In the genomic region with DNA sequence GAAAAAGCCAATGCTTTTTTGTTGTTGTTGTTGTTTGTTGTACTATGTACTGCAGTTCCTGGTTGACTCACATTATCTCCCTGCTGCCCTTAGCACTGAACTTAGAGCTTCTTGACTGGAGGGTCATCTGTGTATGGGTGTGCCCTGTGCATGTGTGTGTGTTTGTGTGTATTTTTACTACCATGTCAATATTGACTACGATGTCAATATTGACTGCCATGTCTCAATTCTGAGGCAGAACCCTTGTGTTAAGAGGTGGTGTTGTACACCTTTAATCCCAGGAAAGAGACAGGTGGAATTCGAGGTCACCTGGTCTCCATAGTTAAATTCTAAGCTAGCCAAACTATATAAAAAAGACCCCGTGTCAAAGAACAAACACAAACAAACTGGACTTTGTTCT, we compare ENCODE assay signal across 12 mouse cellular contexts. TPM values are rescaled to one million over a fixed set of nuclear protein-coding genes. Genes with fewer than 3 reads are reported as not detected.
A peak's percentile ranks its signal among the peaks of the same experiment; 100 is the strongest.
DNase-seq lines count a peak whose midpoint lies in the region; ATAC-seq and TF ChIP-seq lines count a peak whose summit lies in the region.
"Had no signal": no experiment of that assay in that cellular context is flagged by ENCODE, and none has a peak within 500 bp of the region (broad histone marks: within the 10 kb centered on the region; RNA-seq: fewer than 3 reads in every experiment).

No protein-coding gene starts in this region.

- peak overlapping the region; percentile 56 for H3K27ac ChIP-seq in heart, embryonic 12.5 days (ENCODE audit: poor library complexity, severe bottlenecking)
- H3K27ac ChIP-seq in neural tube, embryonic 11.5 days (ENCODE audit: low read depth, low read length) = peak overlapping the region; percentile 98
- H3K27ac ChIP-seq in intestine, postnatal 0 days (ENCODE audit: low read depth, low read length) = no peak overlapping the region
- no peak overlapping the region for H3K27ac ChIP-seq in stomach, postnatal 0 days (replicated peaks)
- H3K27ac ChIP-seq: embryonic facial prominence, embryonic 13.5 days; left cerebral cortex, adult 2 months; liver, embryonic 14.5 days had no signal

- TF ChIP-seq EP300 in stomach, postnatal 0 days (optimal IDR thresholded peaks at IDR 0.05) = no peak

- peak overlapping the region; percentile 12; the same call in 1 of the 2 replicates for H3K4me3 ChIP-seq in heart, embryonic 12.5 days
- H3K4me3 ChIP-seq in neural tube, embryonic 11.5 days (ENCODE audit: low read depth, low read length) = peak overlapping the region; percentile 6
- no peak overlapping the region for H3K4me3 ChIP-seq in intestine, postnatal 0 days (ENCODE audit: low read depth, low read length)
- H3K4me3 ChIP-seq in stomach, postnatal 0 days (ENCODE audit: low read depth, low read length) = no peak overlapping the region
- H3K4me3 ChIP-seq: embryonic facial prominence, embryonic 13.5 days; left cerebral cortex, adult 2 months; megakaryocyte, embryonic 14.5 days had no signal

- no peaks in the 10 kb centered on the region for H3K27me3 ChIP-seq in heart, embryonic 12.5 days (replicated peaks)
- no peaks in the 10 kb centered on the region for H3K27me3 ChIP-seq in neural tube, embryonic 11.5 days (ENCODE audit: control insufficient read depth, insufficient read depth, low read length)
- no peaks in the 10 kb centered on the region for H3K27me3 ChIP-seq in intestine, postnatal 0 days (replicated peaks; ENCODE audit: control insufficient read depth, insufficient read depth, low read length)
- no peaks in the 10 kb centered on the region for H3K27me3 ChIP-seq in stomach, postnatal 0 days (ENCODE audit: control insufficient read depth, insufficient read depth, low read length)
- H3K27me3 ChIP-seq: embryonic facial prominence, embryonic 13.5 days had no signal

- intact Hi-C loops in heart, postnatal 14 days (cut with DNase I) = no loop called here

- no peaks in the 10 kb centered on the region for H3K9me3 ChIP-seq in heart, embryonic 12.5 days (replicated peaks)
- no peaks in the 10 kb centered on the region for H3K9me3 ChIP-seq in neural tube, embryonic 11.5 days (ENCODE audit: control insufficient read depth, low read length)
- H3K9me3 ChIP-seq in intestine, postnatal 0 days (ENCODE audit: control insufficient read depth) = no peaks in the 10 kb centered on the region
- H3K9me3 ChIP-seq in stomach, postnatal 0 days (ENCODE audit: control insufficient read depth, low read length) = no peaks in the 10 kb centered on the region
- H3K9me3 ChIP-seq: embryonic facial prominence, embryonic 13.5 days; megakaryocyte, embryonic 14.5 days had no signal

- peak overlapping the region; percentile 46 for H3K4me2 ChIP-seq in heart, embryonic 12.5 days
- peak overlapping the region; percentile 50 for H3K4me2 ChIP-seq in neural tube, embryonic 11.5 days (ENCODE audit: low read depth)
- no peak overlapping the region for H3K4me2 ChIP-seq in intestine, postnatal 0 days (replicated peaks; ENCODE audit: low read depth)
- no peak overlapping the region for H3K4me2 ChIP-seq in stomach, postnatal 0 days (replicated peaks; ENCODE audit: low read depth)

- H3K9ac ChIP-seq in heart, embryonic 12.5 days = no peak overlapping the region
- no peak overlapping the region for H3K9ac ChIP-seq in neural tube, embryonic 11.5 days (ENCODE audit: low read length)
- H3K9ac ChIP-seq in intestine, postnatal 0 days (ENCODE audit: low read depth, low read length) = no peak overlapping the region
- H3K9ac ChIP-seq in stomach, postnatal 0 days (ENCODE audit: low read length) = no peak overlapping the region
- H3K9ac ChIP-seq: embryonic facial prominence, embryonic 13.5 days; liver, embryonic 14.5 days had no signal

- no peak for DNase-seq in heart, postnatal 14 days
- no peak for DNase-seq in neural tube, embryonic 11.5 days (ENCODE audit: low spot score)
- no peak for DNase-seq in neural tube, embryonic 10.5 days (ENCODE audit: extremely low spot score, low spot score)
- DNase-seq in stomach, postnatal 0 days (ENCODE audit: low spot score) = no peak
- DNase-seq in ovary, adult 18-20 months (ENCODE audit: low spot score) = no peak
- DNase-seq in cerebellum, adult 11-12 months = no peak

- no peak for TF ChIP-seq CTCF in intestine, postnatal 0 days (IDR thresholded peaks at IDR 0.05; ENCODE audit: low read depth)
- no peak for TF ChIP-seq CTCF in stomach, postnatal 0 days (IDR thresholded peaks at IDR 0.05; ENCODE audit: low read depth)

- H3K36me3 ChIP-seq in heart, embryonic 12.5 days = 0 out of 2 replicates have a peak, but pooled peaks cover 2% of the 10 kb centered on the region
- H3K36me3 ChIP-seq in neural tube, embryonic 11.5 days (ENCODE audit: control insufficient read depth, insufficient read depth, low read length) = no peaks in the 10 kb centered on the region
- H3K36me3 ChIP-seq in intestine, postnatal 0 days (ENCODE audit: control insufficient read depth, insufficient read depth) = no peaks in the 10 kb centered on the region
- no peaks in the 10 kb centered on the region for H3K36me3 ChIP-seq in stomach, postnatal 0 days (ENCODE audit: control insufficient read depth, insufficient read depth, low read length)
- H3K36me3 ChIP-seq: embryonic facial prominence, embryonic 13.5 days had no signal

- no peak for ATAC-seq in heart, embryonic 12.5 days (ENCODE audit: insufficient number of reproducible peaks, low FRiP score)
- ATAC-seq in neural tube, embryonic 11.5 days (ENCODE audit: insufficient read depth, low FRiP score, low TSS enrichment) = no peak
- ATAC-seq in intestine, postnatal 0 days = peak; percentile 44; the same call in 1 of the 2 replicates
- ATAC-seq in stomach, postnatal 0 days (ENCODE audit: low FRiP score, low TSS enrichment) = peak; percentile 74

- peaks cover 58% of the 10 kb centered on the region for H3K4me1 ChIP-seq in heart, embryonic 12.5 days (replicated peaks)
- peaks cover 61% of the 10 kb centered on the region for H3K4me1 ChIP-seq in neural tube, embryonic 11.5 days (ENCODE audit: control insufficient read depth, insufficient read depth, low read length)
- H3K4me1 ChIP-seq in intestine, postnatal 0 days (replicated peaks; ENCODE audit: control insufficient read depth, insufficient read depth, low read length) = peaks cover 3% of the 10 kb centered on the region
- H3K4me1 ChIP-seq in stomach, postnatal 0 days (replicated peaks; ENCODE audit: control insufficient read depth, insufficient read depth) = peaks cover 4% of the 10 kb centered on the region; the same call in 1 of the 2 replicates

- WGBS in heart, embryonic 12.5 days = 67% methylated on average over 3 of the region's 3 CpGs
- WGBS in neural tube, embryonic 11.5 days = 77% methylated on average over 3 of the region's 3 CpGs
- 44% methylated on average over 3 of the region's 3 CpGs for WGBS in intestine, postnatal 0 days
- 54% methylated on average over 3 of the region's 3 CpGs for WGBS in stomach, postnatal 0 days

RNA-seq across cellular contexts. Expression of a gene that starts 5.6 kb away (rescaled TPM):
- polyA plus RNA-seq in heart, embryonic 12.5 days (2016; fragmentation: Nextera tagmentation; extraction: Ambion mirVana) = 116 and 122 TPM in 2 replicates
- 10 to 100 TPM; 20.7 to 22.2 TPM for total RNA-seq in heart, postnatal 14 days (2021)
- 99.9 and 108 TPM in 2 replicates for polyA plus RNA-seq in neural tube, embryonic 11.5 days (2014; fragmentation: Nextera tagmentation; extraction: Ambion mirVana)
- 3.3 and 4.1 TPM in 2 replicates for polyA plus RNA-seq in intestine, postnatal 0 days (2015; fragmentation: Nextera tagmentation; extraction: Ambion mirVana)
- 5.5 and 5.8 TPM in 2 replicates for polyA plus RNA-seq in stomach, postnatal 0 days (2015; fragmentation: Nextera tagmentation; extraction: Ambion mirVana)

Comparison
In these comparisons a context has a peak if more than half of its experiments do, and no peak if none do; other contexts are left out.
1. ATAC-seq: peak in intestine, postnatal 0 days (single experiment) and stomach, postnatal 0 days (single experiment); none in heart, embryonic 12.5 days (single experiment) and neural tube, embryonic 11.5 days (single experiment).
2. H3K27ac ChIP-seq: peak in heart, embryonic 12.5 days (single experiment) and neural tube, embryonic 11.5 days (single experiment); none in intestine, postnatal 0 days (single experiment) and stomach, postnatal 0 days (single experiment).
3. H3K4me2 ChIP-seq: peak in heart, embryonic 12.5 days (single experiment) and neural tube, embryonic 11.5 days (single experiment); none in intestine, postnatal 0 days (single experiment) and stomach, postnatal 0 days (single experiment).
4. H3K4me3 ChIP-seq: peak in heart, embryonic 12.5 days (single experiment) and neural tube, embryonic 11.5 days (single experiment); none in intestine, postnatal 0 days (single experiment) and stomach, postnatal 0 days (single experiment).
5. RNA of a gene that starts 5.6 kb away (polyA plus RNA-seq): 116 to 122 TPM in heart, embryonic 12.5 days and 99.9 to 108 TPM in neural tube, embryonic 11.5 days; 5.5 to 5.8 TPM in stomach, postnatal 0 days and 3.3 to 4.1 TPM in intestine, postnatal 0 days; every median in the first group is over 10 times any median in the second.